Mouse (Mus musculus): ENCODE measurements around the gene Senp2. TPM values are rescaled to one million over a fixed set of nuclear protein-coding genes. Genes with fewer than 3 reads are reported as not detected.

Senp2 gene
- polyA plus RNA-seq, 1 experiment from 2014 or later = 55.9 TPM

GRCm38 (mm10) chr16:22067406-22067805 is 58.1 kb downstream of the Senp2 start:
- ATAC-seq = no peak
- Histone ChIP-seq H3K4me3 (no peak overlapping the region), H3K9ac (no peak overlapping the region), H3K9me3 (replicated peaks) (no peaks in the 10 kb centered on the region), H3K4me2 (no peak overlapping the region), H3K36me3 (peaks cover 66% of the 10 kb centered on the region), H3K4me1 (peaks cover 2% of the 10 kb centered on the region; the same call in 1 of the 2 replicates), H3K27me3 (replicated peaks) (no peaks in the 10 kb centered on the region), H3K27ac (no peak overlapping the region)
- 90% methylated on average over 8 of the region's 8 CpGs for WGBS (ENCODE audit: insufficient replicate concordance)

GRCm38 (mm10) chr16:22071361-22071760 is 62.1 kb downstream of the Senp2 start:
- no peak overlapping the region for H3K4me2 ChIP-seq
- no peak overlapping the region for H3K4me3 ChIP-seq
- WGBS (ENCODE audit: insufficient replicate concordance) = 67% methylated on average over 7 of the region's 7 CpGs
- H3K9me3 ChIP-seq (replicated peaks) = no peaks in the 10 kb centered on the region
- no peak overlapping the region for H3K27ac ChIP-seq
- H3K4me1 ChIP-seq = no peaks in the 10 kb centered on the region
- no peaks in the 10 kb centered on the region for H3K27me3 ChIP-seq (replicated peaks)
- peaks cover 53% of the 10 kb centered on the region for H3K36me3 ChIP-seq
- no peak overlapping the region for H3K9ac ChIP-seq
- no peak for ATAC-seq

GRCm38 (mm10) chr16:22075067-22075466 is 65.8 kb downstream of the Senp2 start:
- Histone ChIP-seq H3K9me3 (replicated peaks) (no peaks in the 10 kb centered on the region), H3K9ac (no peak overlapping the region), H3K27me3 (replicated peaks) (no peaks in the 10 kb centered on the region), H3K4me2 (no peak overlapping the region), H3K4me1 (no peaks in the 10 kb centered on the region), H3K4me3 (no peak overlapping the region), H3K27ac (no peak overlapping the region), H3K36me3 (peaks cover 42% of the 10 kb centered on the region)
- no peak for ATAC-seq
- WGBS (ENCODE audit: insufficient replicate concordance) = 71% methylated on average over 6 of the region's 6 CpGs

- Histone ChIP-seq H3K4me1 (no peaks in the 10 kb centered on the region), H3K27ac (no peak overlapping the region), H3K27me3 (replicated peaks) (no peaks in the 10 kb centered on the region), H3K36me3 (peaks cover 39% of the 10 kb centered on the region), H3K9ac (no peak overlapping the region), H3K4me3 (no peak overlapping the region), H3K9me3 (replicated peaks) (no peaks in the 10 kb centered on the region), H3K4me2 (no peak overlapping the region)
- 41% methylated on average over 5 of the region's 5 CpGs for WGBS (ENCODE audit: insufficient replicate concordance)
- ATAC-seq = no peak
Measured at GRCm38 (mm10) chr16:22075829-22076619, 66.7 kb downstream of the Senp2 start.

- Histone ChIP-seq H3K9me3 (replicated peaks) (no peaks in the 10 kb centered on the region), H3K36me3 (peaks cover 36% of the 10 kb centered on the region), H3K9ac (no peak overlapping the region), H3K4me2 (no peak overlapping the region), H3K27ac (no peak overlapping the region), H3K27me3 (replicated peaks) (no peaks in the 10 kb centered on the region), H3K4me3 (no peak overlapping the region), H3K4me1 (no peaks in the 10 kb centered on the region)
- 60% methylated on average over 4 of the region's 4 CpGs for WGBS (ENCODE audit: insufficient replicate concordance)
- ATAC-seq = no peak
Measured at GRCm38 (mm10) chr16:22076620-22076941, 67.3 kb downstream of the Senp2 start.

GRCm38 (mm10) chr16:22080125-22080710 is 70.9 kb downstream of the Senp2 start:
- ATAC-seq = no peak
- H3K36me3 ChIP-seq = peaks cover 36% of the 10 kb centered on the region
- WGBS (ENCODE audit: insufficient replicate concordance) = 78% methylated on average over 12 of the region's 12 CpGs

GRCm38 (mm10) chr16:22085411-22085810 is 76.1 kb downstream of the Senp2 start:
- Histone ChIP-seq H3K9me3 (replicated peaks) (no peaks in the 10 kb centered on the region), H3K27me3 (replicated peaks) (no peaks in the 10 kb centered on the region), H3K36me3 (peaks cover 27% of the 10 kb centered on the region), H3K27ac (no peak overlapping the region), H3K9ac (no peak overlapping the region), H3K4me1 (no peaks in the 10 kb centered on the region), H3K4me3 (no peak overlapping the region), H3K4me2 (no peak overlapping the region)
- no peak for ATAC-seq
- WGBS (ENCODE audit: insufficient replicate concordance) = 69% methylated on average over 4 of the region's 4 CpGs

More at GRCm38 (mm10) chr16:22080125-22080710, 70.9 kb downstream of the Senp2 start:
- no peaks in the 10 kb centered on the region for H3K27me3 ChIP-seq (replicated peaks)
- no peaks in the 10 kb centered on the region for H3K9me3 ChIP-seq (replicated peaks)
- H3K4me2 ChIP-seq = no peak overlapping the region
- no peak overlapping the region for H3K27ac ChIP-seq
- no peak overlapping the region for H3K4me3 ChIP-seq
- H3K9ac ChIP-seq = no peak overlapping the region
- H3K4me1 ChIP-seq = no peaks in the 10 kb centered on the region

- Histone ChIP-seq H3K9me3 (replicated peaks) (no peaks in the 10 kb centered on the region), H3K27me3 (replicated peaks) (no peaks in the 10 kb centered on the region), H3K27ac (no peak overlapping the region), H3K9ac (no peak overlapping the region), H3K4me2 (no peak overlapping the region), H3K4me3 (no peak overlapping the region), H3K4me1 (peaks cover 4% of the 10 kb centered on the region; the same call in 1 of the 2 replicates), H3K36me3 (peaks cover 6% of the 10 kb centered on the region)
- WGBS (ENCODE audit: insufficient replicate concordance) = 68% methylated on average over 3 of the region's 3 CpGs
- ATAC-seq = no peak
Measured at GRCm38 (mm10) chr16:22091255-22091783, 82.0 kb downstream of the Senp2 start.

GRCm38 (mm10) chr16:22095751-22096150 is 86.5 kb downstream of the Senp2 start:
- ATAC-seq = no peak
- WGBS (ENCODE audit: insufficient replicate concordance) = 35% methylated on average over 1 of the region's 1 CpGs
- Histone ChIP-seq H3K27ac (no peak overlapping the region), H3K4me1 (peaks cover 4% of the 10 kb centered on the region; the same call in 1 of the 2 replicates), H3K9ac (no peak overlapping the region), H3K9me3 (replicated peaks) (no peaks in the 10 kb centered on the region), H3K27me3 (replicated peaks) (no peaks in the 10 kb centered on the region), H3K4me2 (no peak overlapping the region), H3K36me3 (no peaks in the 10 kb centered on the region), H3K4me3 (no peak overlapping the region)

GRCm38 (mm10) chr16:22097659-22098058 is 88.4 kb downstream of the Senp2 start:
- H3K9ac ChIP-seq = no peak overlapping the region
- no peak overlapping the region for H3K4me3 ChIP-seq
- H3K27ac ChIP-seq = no peak overlapping the region
- WGBS (ENCODE audit: insufficient replicate concordance) = 45% methylated on average over 7 of the region's 7 CpGs
- no peak overlapping the region for H3K4me2 ChIP-seq
- no peaks in the 10 kb centered on the region for H3K4me1 ChIP-seq
- no peak for ATAC-seq
- no peaks in the 10 kb centered on the region for H3K36me3 ChIP-seq
- H3K27me3 ChIP-seq (replicated peaks) = no peaks in the 10 kb centered on the region
- H3K9me3 ChIP-seq (replicated peaks) = no peaks in the 10 kb centered on the region

Measured in liver, embryonic 12.5 days (tissue).